Mouse (Mus musculus): ENCODE results near the gene Efna4. TPM values are rescaled to one million over a fixed set of nuclear protein-coding genes. Genes with fewer than 3 reads are reported as not detected.

The Efna4 gene
- total RNA-seq, 1 experiment from 2014 or later: 0.26 TPM

- no peak for DNase-seq
These were observed 23.8 kb upstream of the Efna4 start, which contains the start of gene Dcst2 for GRCm38 (mm10) chr3:89361675-89362074. Gene Dcst2, plus strand, starts transcription at chr3:89361975.

- no peak for DNase-seq
These were observed 22.4 kb upstream of the Efna4 start for GRCm38 (mm10) chr3:89360237-89360636.

GRCm38 (mm10) chr3:89359630-89360029, 21.8 kb upstream of the Efna4 start:
- no peak for DNase-seq

GRCm38 (mm10) chr3:89356029-89356428, 18.2 kb upstream of the Efna4 start:
- no peak for DNase-seq

- DNase-seq: no peak
These were observed 17.7 kb upstream of the Efna4 start for GRCm38 (mm10) chr3:89355512-89355902.

- DNase-seq: peak; percentile 95
These were observed 17.1 kb upstream of the Efna4 start for GRCm38 (mm10) chr3:89354816-89355511.

GRCm38 (mm10) chr3:89351271-89351670, 13.4 kb upstream of the Efna4 start:
- DNase-seq: no peak

- DNase-seq: peak; percentile 94
These were observed 12.2 kb upstream of the Efna4 start, which contains the start of gene Adam15 for GRCm38 (mm10) chr3:89349869-89350501. Gene Adam15, minus strand, starts transcription at chr3:89349996.

- peak; percentile 75 for DNase-seq
These were observed 11.4 kb upstream of the Efna4 start for GRCm38 (mm10) chr3:89348911-89349868.

- DNase-seq: no peak
These were observed 10.1 kb upstream of the Efna4 start for GRCm38 (mm10) chr3:89347916-89348315.

GRCm38 (mm10) chr3:89346815-89347540, 9.2 kb upstream of the Efna4 start:
- no peak for DNase-seq

- DNase-seq: no peak
These were observed 5.5 kb upstream of the Efna4 start for GRCm38 (mm10) chr3:89343279-89343678.

- DNase-seq: no peak
These were observed 4.0 kb upstream of the Efna4 start for GRCm38 (mm10) chr3:89341794-89342193.

GRCm38 (mm10) chr3:89340465-89340864, 2.6 kb upstream of the Efna4 start:
- peak; percentile 84 for DNase-seq

- DNase-seq: peak; percentile 83
These were observed 1.6 kb upstream of the Efna4 start for GRCm38 (mm10) chr3:89339416-89339815.

GRCm38 (mm10) chr3:89337062-89337720, 637 bp downstream of the Efna4 start:
- no peak for DNase-seq

GRCm38 (mm10) chr3:89336529-89336928, 1.3 kb downstream of the Efna4 start:
- DNase-seq: no peak

- no peak for DNase-seq
These were observed 4.8 kb downstream of the Efna4 start for GRCm38 (mm10) chr3:89333053-89333452.

- no peak for DNase-seq
These were observed 5.4 kb downstream of the Efna4 start for GRCm38 (mm10) chr3:89332476-89332875.

GRCm38 (mm10) chr3:89332013-89332412, 5.8 kb downstream of the Efna4 start:
- no peak for DNase-seq

- no peak for DNase-seq
These were observed 6.3 kb downstream of the Efna4 start for GRCm38 (mm10) chr3:89331561-89331960.
